Mouse (Mus musculus) left cerebral cortex, adult 11 months (tissue): ENCODE results near the gene Rnf181.

Experiments
- DNase-seq: peaks from one replicate; pipeline ENCODE4 v3.0.0; 2022; ENCODE audit warnings: low spot score

Gene Rnf181

GRCm38 (mm10) chr6:72383952-72384351 lies 17.2 kb upstream of the Rnf181 start:
- DNase-seq, result no peak

- DNase-seq, result no peak
These were observed 16.5 kb upstream of the Rnf181 start for GRCm38 (mm10) chr6:72383142-72383820.

- DNase-seq, result no peak
These were observed 15.7 kb upstream of the Rnf181 start for GRCm38 (mm10) chr6:72382494-72382893.

GRCm38 (mm10) chr6:72380131-72380770 lies 13.5 kb upstream of the Rnf181 start, which contains the start of gene Vamp5:
Gene Vamp5 (minus strand): TSS chr6:72380468.
- DNase-seq, result no peak

- no peak for DNase-seq
These were observed 12.8 kb upstream of the Rnf181 start for GRCm38 (mm10) chr6:72379377-72380130.

GRCm38 (mm10) chr6:72378510-72379234 lies 11.9 kb upstream of the Rnf181 start:
- no peak for DNase-seq

- no peak for DNase-seq
These were observed 8.2 kb upstream of the Rnf181 start for GRCm38 (mm10) chr6:72374820-72375563.

GRCm38 (mm10) chr6:72374206-72374605 lies 7.5 kb upstream of the Rnf181 start:
- DNase-seq, result no peak

GRCm38 (mm10) chr6:72373184-72373583 lies 6.4 kb upstream of the Rnf181 start:
- DNase-seq, result no peak

- DNase-seq, result no peak
These were observed 4.8 kb upstream of the Rnf181 start for GRCm38 (mm10) chr6:72371571-72371970.

GRCm38 (mm10) chr6:72371147-72371546 lies 4.4 kb upstream of the Rnf181 start:
- no peak for DNase-seq

GRCm38 (mm10) chr6:72370091-72370490 lies 3.3 kb upstream of the Rnf181 start:
- DNase-seq, result no peak

- no peak for DNase-seq
These were observed 2.8 kb upstream of the Rnf181 start for GRCm38 (mm10) chr6:72369557-72369956.

GRCm38 (mm10) chr6:72367460-72367974 lies 761 bp upstream of the Rnf181 start:
- DNase-seq, result no peak

GRCm38 (mm10) chr6:72366304-72366703 lies 452 bp downstream of the Rnf181 start:
- DNase-seq, result no peak

GRCm38 (mm10) chr6:72364985-72365384 lies 1.8 kb downstream of the Rnf181 start:
- no peak for DNase-seq

- DNase-seq, result no peak
These were observed 2.7 kb downstream of the Rnf181 start for GRCm38 (mm10) chr6:72364009-72364408.

GRCm38 (mm10) chr6:72362132-72363028 lies 4.4 kb downstream of the Rnf181 start:
- peak; percentile 98 for DNase-seq

- no peak for DNase-seq
These were observed 5.6 kb downstream of the Rnf181 start for GRCm38 (mm10) chr6:72361121-72361551.

- DNase-seq, result no peak
These were observed 6.2 kb downstream of the Rnf181 start for GRCm38 (mm10) chr6:72360599-72360935.
